Mouse (Mus musculus): ENCODE results near the gene Smarcd1.

GRCm38 (mm10) chr15:99708176-99708575 lies 6.2 kb downstream of the Smarcd1 start:
- TF ChIP-seq EP300 (IDR thresholded peaks at IDR 0.05; ENCODE audit: low read depth): no peak
- TF ChIP-seq CTCF (IDR thresholded peaks at IDR 0.05; ENCODE audit: low read depth): no peak
